Mouse (Mus musculus) erythroblast, embryonic 14.5 days (primary cell): Measurements from ENCODE around the gene Sptbn4. TPM values are rescaled to one million over a fixed set of nuclear protein-coding genes. Genes with fewer than 3 reads are reported as not detected.

ENCODE experiments used
- H3K27me3 ChIP-seq: 2 replicates; pipeline ENCODE4 v1.6.1; 2012; ENCODE audit warnings: inconsistent platforms; ENCODE audit not compliant: control insufficient read depth
- H3K36me3 ChIP-seq: 2 replicates; pipeline ENCODE4 v1.6.1; 2012; ENCODE audit warnings: mild to moderate bottlenecking, inconsistent platforms; ENCODE audit not compliant: control insufficient read depth
- H3K4me1 ChIP-seq: 2 replicates; pipeline ENCODE4 v1.6.1; 2012; ENCODE audit warnings: inconsistent platforms; ENCODE audit not compliant: control insufficient read depth
- H3K4me3 ChIP-seq: replicated peaks from 2 replicates; pipeline ENCODE3; 2012; ENCODE audit warnings: moderate library complexity, mild to moderate bottlenecking, inconsistent platforms
- H3K9me3 ChIP-seq: 2 replicates; pipeline ENCODE4 v1.6.1; 2012; ENCODE audit warnings: low read length, inconsistent platforms, mixed read lengths; ENCODE audit not compliant: control insufficient read depth
- GATA1 ChIP-seq: IDR thresholded peaks from 2 replicates; pipeline ENCODE4 v1.6.1; 2012; ENCODE audit warnings: low read length, inconsistent platforms, mixed read lengths
- TAL1 ChIP-seq: IDR thresholded peaks from 3 replicates; pipeline ENCODE4 v1.6.1; 2012; ENCODE audit warnings: low read length, inconsistent platforms, mixed read lengths
- polyA plus RNA-seq: library from polyadenylated mRNA; stranded (reverse); fragments of >175 nt; gene quantifications from 2 replicates; pipeline ENCODE4 v1.2.3, GENCODE M21; 2012

Gene Sptbn4
- polyA plus RNA-seq, 1 experiment = 0.01 TPM

GRCm38 (mm10) chr7:27356248-27356647 lies 91.2 kb downstream of the Sptbn4 start:
- H3K27me3 ChIP-seq = peaks cover 25% of the 10 kb centered on the region
- H3K4me1 ChIP-seq = peaks cover 45% of the 10 kb centered on the region
- peaks cover 19% of the 10 kb centered on the region for H3K36me3 ChIP-seq
- peaks cover 7% of the 10 kb centered on the region; the same call in 1 of the 2 replicates for H3K9me3 ChIP-seq
- TF ChIP-seq TAL1 (no peak), GATA1 (no peak)
- H3K4me3 ChIP-seq = peak overlapping the region; percentile 72

DNA sequence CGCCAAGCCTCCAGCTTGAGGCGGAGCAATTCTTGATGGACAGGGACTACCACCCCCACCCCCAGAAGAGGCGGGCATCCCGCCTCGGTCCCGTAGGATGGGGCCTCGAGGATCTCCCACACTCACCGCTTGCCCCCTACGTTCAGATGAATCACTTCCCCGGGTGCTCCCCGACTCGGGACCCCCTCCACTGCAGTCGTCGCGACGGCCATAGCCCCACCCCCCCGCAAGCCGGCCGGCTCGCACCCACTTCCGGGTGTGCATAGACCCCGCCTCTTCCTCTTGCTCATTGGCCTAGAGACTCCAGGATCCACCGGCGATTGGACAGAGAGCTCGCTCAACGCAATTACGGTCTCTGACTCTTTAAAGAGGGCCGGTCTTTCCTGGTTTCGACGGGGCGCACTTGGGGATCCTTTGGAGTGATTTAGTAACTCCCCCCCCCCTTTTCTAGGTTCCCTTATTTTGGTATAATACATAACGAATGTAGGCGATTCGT lies 91.7 kb downstream of the Sptbn4 start, which contains the start of gene Shkbp1:
Shkbp1 (minus strand) TSS at position 275 of the 496 bp plus-strand sequence.
- Histone ChIP-seq H3K36me3 (peaks cover 21% of the 10 kb centered on the region), H3K27me3 (peaks cover 25% of the 10 kb centered on the region), H3K4me3 (peak within 1 kb of the TSS; percentile 72), H3K9me3 (peaks cover 7% of the 10 kb centered on the region; the same call in 1 of the 2 replicates), H3K4me1 (peaks cover 41% of the 10 kb centered on the region)
- no peak for TF ChIP-seq TAL1
- no peak for TF ChIP-seq GATA1

GRCm38 (mm10) chr7:27355261-27355660 lies 92.2 kb downstream of the Sptbn4 start:
- H3K4me1 ChIP-seq = peaks cover 39% of the 10 kb centered on the region
- peaks cover 7% of the 10 kb centered on the region; the same call in 1 of the 2 replicates for H3K9me3 ChIP-seq
- H3K36me3 ChIP-seq = peaks cover 26% of the 10 kb centered on the region
- H3K27me3 ChIP-seq = peaks cover 25% of the 10 kb centered on the region
- peak overlapping the region; percentile 72 for H3K4me3 ChIP-seq
- TF ChIP-seq GATA1 (no peak), TAL1 (no peak)

DNA sequence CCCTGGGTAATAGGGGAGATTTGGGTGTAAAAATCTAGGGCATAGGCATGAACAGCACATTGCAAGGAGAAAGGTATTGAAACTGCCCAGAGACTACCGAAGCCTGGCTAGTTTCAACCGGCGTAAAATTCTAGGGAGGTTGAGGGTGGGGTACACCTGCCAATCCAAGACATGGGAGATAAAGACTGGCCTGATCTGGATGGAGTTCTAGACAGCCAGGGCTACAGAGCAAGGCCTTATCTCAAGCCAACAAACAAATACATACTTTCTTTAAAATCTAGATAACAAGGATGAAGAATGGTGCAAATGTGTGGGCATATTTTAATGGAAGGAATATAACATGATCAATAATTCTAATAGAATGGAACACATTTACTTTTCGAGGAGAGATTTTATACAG lies 92.7 kb downstream of the Sptbn4 start:
- H3K27me3 ChIP-seq = peaks cover 23% of the 10 kb centered on the region
- H3K4me3 ChIP-seq = peak overlapping the region; percentile 72
- H3K4me1 ChIP-seq = peaks cover 39% of the 10 kb centered on the region
- TF ChIP-seq GATA1 = peak; percentile 42; the same call in 1 of the 2 replicates
- no peak for TF ChIP-seq TAL1
- H3K36me3 ChIP-seq = peaks cover 31% of the 10 kb centered on the region
- peaks cover 7% of the 10 kb centered on the region; the same call in 1 of the 2 replicates for H3K9me3 ChIP-seq

DNA sequence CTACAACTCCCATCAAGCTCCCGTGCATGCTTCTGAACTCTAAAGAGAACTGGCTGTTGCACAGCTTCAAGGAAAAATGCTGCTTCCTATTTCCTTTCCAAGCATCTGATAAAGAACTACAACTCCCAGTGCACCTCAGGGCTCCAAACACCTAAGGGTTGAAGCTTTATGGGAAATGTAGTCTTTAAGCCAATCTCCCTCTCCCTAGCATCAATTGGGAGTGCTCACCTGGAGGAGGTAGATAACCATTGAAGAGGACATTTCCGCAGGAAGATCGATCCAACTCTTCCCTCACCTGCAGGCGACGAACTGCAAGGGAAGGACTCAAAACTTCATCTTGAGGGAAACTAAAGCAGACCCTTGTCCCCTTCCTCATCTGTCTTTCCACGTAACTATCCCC lies 93.3 kb downstream of the Sptbn4 start:
- Histone ChIP-seq H3K4me3 (peak overlapping the region; percentile 72), H3K4me1 (peaks cover 39% of the 10 kb centered on the region)

DNA sequence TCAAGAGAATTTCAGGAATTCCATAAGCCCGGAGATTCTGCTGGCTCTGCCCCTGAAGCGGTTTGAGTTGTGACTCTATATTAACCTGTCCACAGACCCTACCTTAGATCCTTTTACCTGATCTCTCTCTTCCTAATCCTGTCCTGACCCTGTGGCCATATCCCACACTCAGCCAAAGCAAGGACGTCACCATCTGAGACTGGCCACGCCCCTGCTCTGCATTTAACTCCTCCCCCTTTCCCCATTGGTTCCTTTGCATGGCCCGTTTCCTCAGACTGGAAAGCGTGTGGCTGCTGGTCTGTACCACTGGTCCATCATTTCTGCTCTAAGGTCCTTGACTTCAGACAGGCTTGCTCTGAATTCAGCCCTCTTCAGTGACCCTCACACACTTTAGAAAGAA lies 102.0 kb downstream of the Sptbn4 start:
- Histone ChIP-seq H3K27me3 (peaks cover 2% of the 10 kb centered on the region), H3K4me1 (no peaks in the 10 kb centered on the region), H3K9me3 (no peaks in the 10 kb centered on the region), H3K36me3 (peaks cover 56% of the 10 kb centered on the region), H3K4me3 (no peak overlapping the region)
- TF ChIP-seq TAL1 (no peak), GATA1 (no peak)

More for the DNA sequence above, 93.3 kb downstream of the Sptbn4 start:
- Histone ChIP-seq H3K36me3 (peaks cover 34% of the 10 kb centered on the region), H3K27me3 (peaks cover 17% of the 10 kb centered on the region), H3K9me3 (peaks cover 2% of the 10 kb centered on the region; the same call in 1 of the 2 replicates)
- TF ChIP-seq GATA1 (no peak), TAL1 (no peak)

DNA sequence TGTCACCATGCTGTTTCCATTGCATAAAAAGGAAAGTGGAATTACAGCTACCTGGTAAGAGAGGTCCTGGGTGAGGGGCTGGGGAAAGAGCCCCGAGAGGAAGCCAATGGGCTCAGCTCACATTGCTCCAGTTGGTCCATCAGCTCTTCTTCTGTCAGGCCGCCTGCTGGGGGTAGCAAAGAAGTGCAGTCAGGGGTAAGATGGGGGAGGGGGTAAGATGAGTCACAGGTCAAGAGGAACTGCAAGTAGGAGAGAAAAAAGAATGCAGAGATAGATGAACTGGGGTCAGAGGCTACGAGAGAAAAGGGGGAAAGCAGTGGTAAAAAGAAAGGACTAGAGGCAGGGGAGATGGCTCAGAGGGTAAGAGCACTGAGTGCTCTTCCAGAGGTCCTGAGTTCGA lies 104.9 kb downstream of the Sptbn4 start:
- Histone ChIP-seq H3K36me3 (peaks cover 33% of the 10 kb centered on the region), H3K27me3 (peaks cover 29% of the 10 kb centered on the region), H3K4me3 (no peak overlapping the region), H3K4me1 (peaks cover 2% of the 10 kb centered on the region), H3K9me3 (no peaks in the 10 kb centered on the region)
- TF ChIP-seq GATA1 (no peak), TAL1 (no peak)

DNA sequence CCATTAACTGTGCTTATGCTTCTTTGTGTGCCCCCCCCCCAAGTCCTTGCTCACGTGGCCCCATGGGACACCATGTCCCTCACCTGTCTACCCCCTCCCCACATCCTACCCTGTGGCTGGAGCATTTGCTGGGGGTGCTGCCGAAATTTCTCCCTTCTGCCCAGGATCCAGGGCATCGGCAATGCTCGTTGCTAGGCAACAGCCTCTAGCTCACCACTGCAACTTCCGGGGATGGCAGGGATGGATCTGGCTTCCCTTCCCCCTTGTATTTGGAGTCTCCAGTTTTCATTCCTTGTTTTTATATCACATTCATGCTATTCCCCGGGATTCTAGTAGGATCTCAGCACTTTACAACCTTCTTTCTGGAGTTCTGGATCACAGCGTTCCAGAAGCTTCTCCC lies 108.0 kb downstream of the Sptbn4 start:
- peaks cover 17% of the 10 kb centered on the region for H3K36me3 ChIP-seq
- H3K4me3 ChIP-seq = no peak overlapping the region
- H3K27me3 ChIP-seq = peaks cover 59% of the 10 kb centered on the region
- H3K4me1 ChIP-seq = peaks cover 12% of the 10 kb centered on the region
- no peaks in the 10 kb centered on the region; the same call in 1 of the 2 replicates for H3K9me3 ChIP-seq
- TF ChIP-seq GATA1 = no peak
- no peak for TF ChIP-seq TAL1

DNA sequence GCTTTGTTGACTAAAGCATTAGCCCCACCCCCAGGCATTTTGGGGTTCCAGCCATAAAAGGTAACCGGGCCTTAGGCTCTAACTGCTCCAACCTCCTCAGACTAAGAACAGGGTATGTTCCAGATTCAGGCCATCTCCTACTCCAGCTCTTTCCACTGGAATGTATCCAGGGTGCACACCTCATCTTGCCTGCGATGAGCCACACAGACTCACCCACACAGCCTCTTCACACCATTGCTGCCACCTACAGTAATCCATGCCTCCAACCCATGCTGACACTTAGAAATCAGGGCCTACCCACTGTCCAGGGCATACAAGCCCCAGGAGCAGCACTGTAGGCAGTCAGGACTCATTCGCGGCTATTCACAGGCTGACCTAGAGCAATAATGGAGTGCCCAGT lies 108.4 kb downstream of the Sptbn4 start:
- Histone ChIP-seq H3K4me3 (no peak overlapping the region), H3K4me1 (peaks cover 12% of the 10 kb centered on the region), H3K27me3 (peaks cover 63% of the 10 kb centered on the region), H3K36me3 (peaks cover 13% of the 10 kb centered on the region), H3K9me3 (peaks cover 3% of the 10 kb centered on the region; the same call in 1 of the 2 replicates)
- TF ChIP-seq GATA1 = no peak
- no peak for TF ChIP-seq TAL1
